Mouse (Mus musculus): Measurements from ENCODE around the gene Rab29. TPM values are rescaled to one million over a fixed set of nuclear protein-coding genes. Genes with fewer than 3 reads are reported as not detected.
"Not testable (repeated sequence)": the region's sequence is repeated elsewhere in the genome, so short reads cannot be mapped to it uniquely, and the experiment has no call there.

The Rab29 gene
- 2.6 and 3.0 TPM in 2 replicates for polyA plus RNA-seq (2012; rRNA removed)

- Histone ChIP-seq H3K36me3 (ENCODE audit: control insufficient read depth, insufficient read depth, low read length) (no peaks in the 10 kb centered on the region), H3K27ac (ENCODE audit: control insufficient read depth, insufficient read depth, low read depth, low read length) (no peak within 1 kb of the TSS), H3K27me3 (ENCODE audit: control insufficient read depth, insufficient read depth, low read length) (no peaks in the 10 kb centered on the region), H3K4me3 (ENCODE audit: control insufficient read depth, low read depth, low read length) (peak within 1 kb of the TSS; percentile 89), H3K4me1 (ENCODE audit: control insufficient read depth, insufficient read depth, low read length) (peaks cover 5% of the 10 kb centered on the region)
- TF ChIP-seq POLR2A (IDR thresholded peaks at IDR 0.05; ENCODE audit: control insufficient read depth, low read depth, low read length) (no peak; the same call in 1 of the 2 replicates), CTCF (IDR thresholded peaks at IDR 0.05; ENCODE audit: control insufficient read depth, insufficient read depth, insufficient replicate concordance, low read depth, low read length) (peak; percentile 85; the same call in 1 of the 2 replicates)
Observed at GRCm38 (mm10) chr1:131867093-131867945, at the start of gene Rab29. Gene Rab29 (plus strand): TSS chr1:131867224.

DNA sequence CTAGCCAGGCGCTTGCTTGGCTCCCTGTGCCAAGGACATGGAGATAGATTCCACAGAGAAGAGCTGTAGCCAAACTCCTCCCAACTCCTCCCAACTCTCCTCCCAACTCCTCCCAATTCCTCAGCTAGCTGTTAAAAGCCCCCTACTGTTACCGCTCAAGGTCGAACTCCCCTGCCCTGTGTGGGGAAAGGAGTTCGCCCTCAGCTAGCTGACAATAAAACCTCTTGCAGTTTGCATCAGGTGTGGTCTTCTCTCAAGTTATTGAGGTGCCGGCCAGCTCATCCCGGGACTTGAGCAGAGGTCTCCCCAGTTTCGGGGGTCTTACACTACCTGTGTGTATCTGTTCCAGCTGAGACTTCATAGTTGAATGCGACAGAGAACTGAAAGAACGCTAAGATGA lies 46.7 kb upstream of the Rab29 start:
- not testable (repeated sequence) for H3K36me3 ChIP-seq (ENCODE audit: control insufficient read depth, insufficient read depth, low read length); H3K27me3 ChIP-seq (ENCODE audit: control insufficient read depth, insufficient read depth, low read length); H3K4me1 ChIP-seq (ENCODE audit: control insufficient read depth, insufficient read depth, low read length); H3K4me3 ChIP-seq (ENCODE audit: control insufficient read depth, low read depth, low read length)
- H3K27ac ChIP-seq (ENCODE audit: control insufficient read depth, insufficient read depth, low read depth, low read length) = peak overlapping the region; percentile 69

GRCm38 (mm10) chr1:131820887-131821328 lies 46.1 kb upstream of the Rab29 start:
- TF ChIP-seq CTCF (IDR thresholded peaks at IDR 0.05; ENCODE audit: control insufficient read depth, insufficient read depth, insufficient replicate concordance, low read depth, low read length) (no peak), POLR2A (IDR thresholded peaks at IDR 0.05; ENCODE audit: control insufficient read depth, low read depth, low read length) (no peak)
- Histone ChIP-seq H3K4me3 (ENCODE audit: control insufficient read depth, low read depth, low read length) (no peak overlapping the region), H3K27me3 (ENCODE audit: control insufficient read depth, insufficient read depth, low read length) (no peaks in the 10 kb centered on the region)

DNA sequence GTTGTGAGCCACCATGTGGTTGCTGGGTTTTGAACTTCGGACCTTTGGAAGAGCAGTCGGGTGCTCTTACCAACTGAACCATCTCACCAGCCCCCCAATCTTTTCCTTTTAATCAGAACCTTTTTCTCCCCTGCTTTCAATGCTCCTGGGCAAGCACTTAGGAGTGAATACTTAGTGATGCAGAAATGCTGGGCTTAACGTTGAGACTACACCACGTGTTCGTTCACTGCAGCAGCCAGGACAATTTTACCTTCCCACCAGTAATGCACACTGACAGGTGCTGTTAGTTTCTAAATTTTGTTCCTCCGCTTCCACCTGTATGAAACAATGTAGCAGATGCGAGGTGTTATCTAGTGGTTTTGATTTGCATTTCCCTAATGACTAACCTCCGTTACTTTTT lies 44.7 kb upstream of the Rab29 start:
- no peaks in the 10 kb centered on the region for H3K36me3 ChIP-seq (ENCODE audit: control insufficient read depth, insufficient read depth, low read length)
- no peak overlapping the region for H3K27ac ChIP-seq (ENCODE audit: control insufficient read depth, insufficient read depth, low read depth, low read length)
- TF ChIP-seq POLR2A (IDR thresholded peaks at IDR 0.05; ENCODE audit: control insufficient read depth, low read depth, low read length) (no peak), CTCF (IDR thresholded peaks at IDR 0.05; ENCODE audit: control insufficient read depth, insufficient read depth, insufficient replicate concordance, low read depth, low read length) (no peak)
- H3K4me3 ChIP-seq (ENCODE audit: control insufficient read depth, low read depth, low read length) = no peak overlapping the region
- H3K27me3 ChIP-seq (ENCODE audit: control insufficient read depth, insufficient read depth, low read length) = no peaks in the 10 kb centered on the region
- H3K4me1 ChIP-seq (ENCODE audit: control insufficient read depth, insufficient read depth, low read length) = peaks cover 4% of the 10 kb centered on the region

More at GRCm38 (mm10) chr1:131820887-131821328, 46.1 kb upstream of the Rab29 start:
- Histone ChIP-seq H3K36me3 (ENCODE audit: control insufficient read depth, insufficient read depth, low read length) (no peaks in the 10 kb centered on the region), H3K27ac (ENCODE audit: control insufficient read depth, insufficient read depth, low read depth, low read length) (peak overlapping the region; percentile 69; the same call in 1 of the 2 replicates), H3K4me1 (ENCODE audit: control insufficient read depth, insufficient read depth, low read length) (no peaks in the 10 kb centered on the region)

- no peaks in the 10 kb centered on the region for H3K36me3 ChIP-seq (ENCODE audit: control insufficient read depth, insufficient read depth, low read length)
- TF ChIP-seq POLR2A (IDR thresholded peaks at IDR 0.05; ENCODE audit: control insufficient read depth, low read depth, low read length) (no peak), CTCF (IDR thresholded peaks at IDR 0.05; ENCODE audit: control insufficient read depth, insufficient read depth, insufficient replicate concordance, low read depth, low read length) (no peak)
- no peaks in the 10 kb centered on the region for H3K27me3 ChIP-seq (ENCODE audit: control insufficient read depth, insufficient read depth, low read length)
Observed at GRCm38 (mm10) chr1:131822856-131823492, 44.0 kb upstream of the Rab29 start.

GRCm38 (mm10) chr1:131823563-131823962 lies 43.5 kb upstream of the Rab29 start:
- Histone ChIP-seq H3K27me3 (ENCODE audit: control insufficient read depth, insufficient read depth, low read length) (no peaks in the 10 kb centered on the region), H3K4me3 (ENCODE audit: control insufficient read depth, low read depth, low read length) (no peak overlapping the region), H3K4me1 (ENCODE audit: control insufficient read depth, insufficient read depth, low read length) (peaks cover 8% of the 10 kb centered on the region), H3K27ac (ENCODE audit: control insufficient read depth, insufficient read depth, low read depth, low read length) (no peak overlapping the region), H3K36me3 (ENCODE audit: control insufficient read depth, insufficient read depth, low read length) (no peaks in the 10 kb centered on the region)
- TF ChIP-seq POLR2A (IDR thresholded peaks at IDR 0.05; ENCODE audit: control insufficient read depth, low read depth, low read length) (no peak), CTCF (IDR thresholded peaks at IDR 0.05; ENCODE audit: control insufficient read depth, insufficient read depth, insufficient replicate concordance, low read depth, low read length) (no peak)

More at GRCm38 (mm10) chr1:131822856-131823492, 44.0 kb upstream of the Rab29 start:
- Histone ChIP-seq H3K4me3 (ENCODE audit: control insufficient read depth, low read depth, low read length) (no peak overlapping the region), H3K27ac (ENCODE audit: control insufficient read depth, insufficient read depth, low read depth, low read length) (no peak overlapping the region), H3K4me1 (ENCODE audit: control insufficient read depth, insufficient read depth, low read length) (peaks cover 6% of the 10 kb centered on the region)

DNA sequence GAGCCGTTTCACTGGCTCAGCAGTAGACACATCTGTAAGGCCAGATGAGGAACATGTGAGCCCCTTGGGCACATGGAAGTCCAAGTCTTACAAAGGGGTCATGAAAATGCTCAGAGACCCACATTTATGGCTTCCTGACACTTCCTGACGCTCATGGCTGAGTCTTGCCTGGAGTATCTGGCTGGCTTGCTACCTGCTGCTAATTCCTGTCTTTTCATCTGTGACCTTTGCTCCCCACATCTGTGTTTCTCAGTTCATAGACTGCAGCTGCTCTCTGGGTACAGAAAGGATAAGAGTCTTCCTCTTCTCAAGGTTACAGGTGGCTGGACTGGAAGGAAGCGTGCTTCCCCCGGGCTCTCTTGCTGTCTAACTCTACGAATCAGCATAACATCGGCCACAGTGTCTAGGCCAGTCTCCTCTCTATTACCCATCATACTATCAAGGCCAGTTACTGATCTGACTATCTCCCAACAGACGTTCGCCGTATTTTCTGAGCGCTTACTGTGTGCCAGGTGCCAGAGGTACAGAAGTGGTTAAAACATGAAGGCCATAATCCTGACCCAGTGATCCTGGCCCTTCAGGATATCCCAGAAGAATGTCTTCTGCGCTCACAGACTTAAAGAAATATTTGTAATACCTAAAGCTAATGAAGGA lies 42.4 kb upstream of the Rab29 start:
- H3K27ac ChIP-seq (ENCODE audit: control insufficient read depth, insufficient read depth, low read depth, low read length) = no peak overlapping the region
- no peaks in the 10 kb centered on the region for H3K27me3 ChIP-seq (ENCODE audit: control insufficient read depth, insufficient read depth, low read length)
- no peak for TF ChIP-seq POLR2A (IDR thresholded peaks at IDR 0.05; ENCODE audit: control insufficient read depth, low read depth, low read length)
- TF ChIP-seq CTCF (IDR thresholded peaks at IDR 0.05; ENCODE audit: control insufficient read depth, insufficient read depth, insufficient replicate concordance, low read depth, low read length) = no peak
- H3K4me3 ChIP-seq (ENCODE audit: control insufficient read depth, low read depth, low read length) = no peak overlapping the region
- peaks cover 12% of the 10 kb centered on the region for H3K4me1 ChIP-seq (ENCODE audit: control insufficient read depth, insufficient read depth, low read length)
- no peaks in the 10 kb centered on the region for H3K36me3 ChIP-seq (ENCODE audit: control insufficient read depth, insufficient read depth, low read length)
